Mouse (Mus musculus) right cerebral cortex, postnatal 25 days (tissue): ENCODE measurements around the gene Maml3.

Experiments
- DNase-seq: peaks from one replicate; pipeline ENCODE4 v3.0.0; 2022

Gene Maml3

GRCm38 (mm10) chr3:52043847-52044246 lies 61.0 kb downstream of the Maml3 start:
- no peak for DNase-seq

- no peak for DNase-seq
Observed at GRCm38 (mm10) chr3:52042680-52043079, 62.2 kb downstream of the Maml3 start.

GRCm38 (mm10) chr3:52039958-52040357 lies 64.9 kb downstream of the Maml3 start:
- no peak for DNase-seq

GRCm38 (mm10) chr3:52037260-52037659 lies 67.6 kb downstream of the Maml3 start:
- DNase-seq, result no peak

- DNase-seq, result no peak
Observed at GRCm38 (mm10) chr3:52035404-52035803, 69.5 kb downstream of the Maml3 start.

GRCm38 (mm10) chr3:52033857-52034588 lies 70.9 kb downstream of the Maml3 start:
- no peak for DNase-seq

- no peak for DNase-seq
Observed at GRCm38 (mm10) chr3:52031327-52031726, 73.5 kb downstream of the Maml3 start.

GRCm38 (mm10) chr3:52030114-52030513 lies 74.8 kb downstream of the Maml3 start:
- no peak for DNase-seq

GRCm38 (mm10) chr3:52029661-52030081 lies 75.2 kb downstream of the Maml3 start:
- DNase-seq, result peak; percentile 42

GRCm38 (mm10) chr3:52027972-52028371 lies 76.9 kb downstream of the Maml3 start:
- no peak for DNase-seq

GRCm38 (mm10) chr3:52022486-52022885 lies 82.4 kb downstream of the Maml3 start:
- DNase-seq, result no peak

- DNase-seq, result no peak
Observed at GRCm38 (mm10) chr3:52018103-52018439, 86.8 kb downstream of the Maml3 start.

GRCm38 (mm10) chr3:52017439-52018102 lies 87.3 kb downstream of the Maml3 start:
- DNase-seq, result no peak

GRCm38 (mm10) chr3:52016178-52016577 lies 88.7 kb downstream of the Maml3 start:
- no peak for DNase-seq

GRCm38 (mm10) chr3:52015556-52015955 lies 89.3 kb downstream of the Maml3 start:
- DNase-seq, result no peak

GRCm38 (mm10) chr3:52011032-52011710 lies 93.7 kb downstream of the Maml3 start:
- no peak for DNase-seq

GRCm38 (mm10) chr3:52009321-52009720 lies 95.6 kb downstream of the Maml3 start:
- DNase-seq, result no peak

- peak; percentile 84 for DNase-seq
Observed at GRCm38 (mm10) chr3:52007602-52008252, 97.1 kb downstream of the Maml3 start.

GRCm38 (mm10) chr3:52006721-52007330 lies 98.0 kb downstream of the Maml3 start:
- DNase-seq, result no peak

GRCm38 (mm10) chr3:52003663-52004062 lies 101.2 kb downstream of the Maml3 start:
- no peak for DNase-seq

- no peak for DNase-seq
Observed at GRCm38 (mm10) chr3:52001518-52001895, 103.4 kb downstream of the Maml3 start.

GRCm38 (mm10) chr3:52000871-52001517 lies 103.9 kb downstream of the Maml3 start:
- no peak for DNase-seq
